Mouse (Mus musculus) cerebellum, postnatal 4 days (tissue): ENCODE measurements around the gene Zscan21.
"Not testable (repeated sequence)": the region's sequence is repeated elsewhere in the genome, so short reads cannot be mapped to it uniquely, and the experiment has no call there.

ENCODE experiments used
- DNase-seq, 2 experiments: peaks; one replicate each; pipeline ENCODE4 v3.0.0; 2022; ENCODE audit warnings: low spot score in 2 of 2, mixed read lengths in 1 of 2

The Zscan21 gene

GRCm38 (mm10) chr5:138116255-138117198 lies at the start of gene Zscan21:
Zscan21 (plus strand) TSS chr5:138116903.
- DNase-seq = peak; percentile 67 to 83

GRCm38 (mm10) chr5:138073803-138074202 lies 42.9 kb upstream of the Zscan21 start:
- no peak for DNase-seq

GRCm38 (mm10) chr5:138075684-138076083 lies 41.0 kb upstream of the Zscan21 start:
- no peak for DNase-seq

- DNase-seq = no peak
Measured at GRCm38 (mm10) chr5:138076148-138076547, 40.6 kb upstream of the Zscan21 start.

GRCm38 (mm10) chr5:138080456-138080855 lies 36.2 kb upstream of the Zscan21 start:
- DNase-seq = no peak

- no peak for DNase-seq
Measured at GRCm38 (mm10) chr5:138081446-138081845, 35.3 kb upstream of the Zscan21 start.

GRCm38 (mm10) chr5:138083318-138083900 lies 33.3 kb upstream of the Zscan21 start:
- DNase-seq = no peak

- no peak for DNase-seq
Measured at GRCm38 (mm10) chr5:138083936-138084335, 32.8 kb upstream of the Zscan21 start.

GRCm38 (mm10) chr5:138084507-138084906 lies 32.2 kb upstream of the Zscan21 start:
- DNase-seq = no peak

GRCm38 (mm10) chr5:138084996-138085395 lies 31.7 kb upstream of the Zscan21 start, which contains the start of gene Zkscan1:
Zkscan1 (plus strand) TSS chr5:138085084.
- peak; percentile 23 to 69 for DNase-seq

- peak; percentile 12 to 25 for DNase-seq
Measured at GRCm38 (mm10) chr5:138085421-138085911, 31.2 kb upstream of the Zscan21 start.

- no peak for DNase-seq
Measured at GRCm38 (mm10) chr5:138086842-138087241, 29.9 kb upstream of the Zscan21 start.

- no peak for DNase-seq
Measured at GRCm38 (mm10) chr5:138088366-138088765, 28.3 kb upstream of the Zscan21 start.

GRCm38 (mm10) chr5:138089108-138089551 lies 27.6 kb upstream of the Zscan21 start:
- no peak for DNase-seq

GRCm38 (mm10) chr5:138090271-138090670 lies 26.4 kb upstream of the Zscan21 start:
- DNase-seq = no peak

GRCm38 (mm10) chr5:138090737-138091136 lies 26.0 kb upstream of the Zscan21 start:
- no peak for DNase-seq

GRCm38 (mm10) chr5:138092771-138093170 lies 23.9 kb upstream of the Zscan21 start:
- no peak for DNase-seq

- DNase-seq = no peak
Measured at GRCm38 (mm10) chr5:138094474-138094873, 22.2 kb upstream of the Zscan21 start.

- no peak for DNase-seq
Measured at GRCm38 (mm10) chr5:138104976-138105375, 11.7 kb upstream of the Zscan21 start.

- DNase-seq = no peak
Measured at GRCm38 (mm10) chr5:138107130-138107529, 9.6 kb upstream of the Zscan21 start.

- DNase-seq = not testable (repeated sequence)
Measured at GRCm38 (mm10) chr5:138109847-138110396, 6.8 kb upstream of the Zscan21 start.
